Mouse (Mus musculus): ENCODE data around the gene Dgkz. TPM values are rescaled to one million over a fixed set of nuclear protein-coding genes. Genes with fewer than 3 reads are reported as not detected.

The Dgkz gene
- polyA plus RNA-seq, 1 experiment from 2014 or later, result 32.1 TPM

- Histone ChIP-seq H3K4me3 (replicated peaks; ENCODE audit: low read depth, low read length) (no peak overlapping the region), H3K4me1 (replicated peaks; ENCODE audit: insufficient read depth, low read length) (peaks cover 39% of the 10 kb centered on the region), H3K27ac (peak overlapping the region; percentile 62; the same call in 1 of the 2 replicates), H3K4me2 (ENCODE audit: low read length) (no peak overlapping the region), H3K27me3 (ENCODE audit: insufficient read depth, low read length) (no peaks in the 10 kb centered on the region), H3K9me3 (replicated peaks; ENCODE audit: low read length) (no peaks in the 10 kb centered on the region), H3K36me3 (ENCODE audit: insufficient read depth, low read length) (no peaks in the 10 kb centered on the region), H3K9ac (ENCODE audit: low read depth, low read length) (no peak overlapping the region)
- DNase-seq (ENCODE audit: low spot score), result peak; percentile 72
- TF ChIP-seq CTCF (IDR thresholded peaks at IDR 0.05; ENCODE audit: low read depth), result no peak
- ATAC-seq (replicated peaks; ENCODE audit: low FRiP score, low read depth), result peak; percentile 50; the same call in 1 of the 2 replicates
- 47% methylated on average over 11 of the region's 11 CpGs for WGBS
Observed at GRCm38 (mm10) chr2:91947397-91948150, 28.1 kb downstream of the Dgkz start.

GRCm38 (mm10) chr2:91946836-91947235 is 28.8 kb downstream of the Dgkz start:
- no peak for TF ChIP-seq CTCF (IDR thresholded peaks at IDR 0.05; ENCODE audit: low read depth)
- Histone ChIP-seq H3K4me2 (ENCODE audit: low read length) (no peak overlapping the region), H3K4me1 (replicated peaks; ENCODE audit: insufficient read depth, low read length) (peaks cover 39% of the 10 kb centered on the region), H3K27me3 (ENCODE audit: insufficient read depth, low read length) (no peaks in the 10 kb centered on the region), H3K27ac (no peak overlapping the region), H3K9me3 (replicated peaks; ENCODE audit: low read length) (no peaks in the 10 kb centered on the region), H3K36me3 (ENCODE audit: insufficient read depth, low read length) (no peaks in the 10 kb centered on the region), H3K4me3 (replicated peaks; ENCODE audit: low read depth, low read length) (no peak overlapping the region), H3K9ac (ENCODE audit: low read depth, low read length) (no peak overlapping the region)
- no peak for ATAC-seq (replicated peaks; ENCODE audit: low FRiP score, low read depth)
- 56% methylated on average over 6 of the region's 6 CpGs for WGBS
- no peak for DNase-seq (ENCODE audit: low spot score)

- 73% methylated on average over 18 of the region's 18 CpGs for WGBS
- no peak within 1 kb of the TSS for H3K4me2 ChIP-seq (ENCODE audit: low read length)
Observed at GRCm38 (mm10) chr2:91945483-91945882, 30.2 kb downstream of the Dgkz start, which contains the start of gene Gm9821. Gm9821 (plus strand) TSS chr2:91945703.

GRCm38 (mm10) chr2:91944170-91944950 is 31.3 kb downstream of the Dgkz start:
- Histone ChIP-seq H3K27me3 (ENCODE audit: insufficient read depth, low read length) (no peaks in the 10 kb centered on the region), H3K27ac (no peak overlapping the region), H3K4me2 (ENCODE audit: low read length) (no peak overlapping the region), H3K9me3 (replicated peaks; ENCODE audit: low read length) (no peaks in the 10 kb centered on the region), H3K36me3 (ENCODE audit: insufficient read depth, low read length) (peaks cover 7% of the 10 kb centered on the region; the same call in 1 of the 2 replicates), H3K4me1 (replicated peaks; ENCODE audit: insufficient read depth, low read length) (peaks cover 24% of the 10 kb centered on the region), H3K4me3 (replicated peaks; ENCODE audit: low read depth, low read length) (no peak overlapping the region), H3K9ac (ENCODE audit: low read depth, low read length) (no peak overlapping the region)
- 42% methylated on average over 13 of the region's 13 CpGs for WGBS
- DNase-seq (ENCODE audit: low spot score) (peak; percentile 80), ATAC-seq (replicated peaks; ENCODE audit: low FRiP score, low read depth) (peak; percentile 29; the same call in 1 of the 2 replicates)
- peak; percentile 95 for TF ChIP-seq CTCF (IDR thresholded peaks at IDR 0.05; ENCODE audit: low read depth)

More at GRCm38 (mm10) chr2:91945483-91945882, 30.2 kb downstream of the Dgkz start, which contains the start of gene Gm9821:
- DNase-seq (ENCODE audit: low spot score) (no peak), ATAC-seq (replicated peaks; ENCODE audit: low FRiP score, low read depth) (no peak)
- no peak for TF ChIP-seq CTCF (IDR thresholded peaks at IDR 0.05; ENCODE audit: low read depth)
- Histone ChIP-seq H3K4me1 (replicated peaks; ENCODE audit: insufficient read depth, low read length) (peaks cover 36% of the 10 kb centered on the region), H3K4me3 (replicated peaks; ENCODE audit: low read depth, low read length) (no peak within 1 kb of the TSS), H3K27ac (no peak within 1 kb of the TSS), H3K9me3 (replicated peaks; ENCODE audit: low read length) (no peaks in the 10 kb centered on the region), H3K27me3 (ENCODE audit: insufficient read depth, low read length) (no peaks in the 10 kb centered on the region), H3K36me3 (ENCODE audit: insufficient read depth, low read length) (no peaks in the 10 kb centered on the region), H3K9ac (ENCODE audit: low read depth, low read length) (no peak within 1 kb of the TSS)

GRCm38 (mm10) chr2:91942356-91942755 is 33.3 kb downstream of the Dgkz start:
- 77% methylated on average over 6 of the region's 6 CpGs for WGBS
- peak; percentile 58 for TF ChIP-seq CTCF (IDR thresholded peaks at IDR 0.05; ENCODE audit: low read depth)
- H3K4me2 ChIP-seq (ENCODE audit: low read length), result no peak overlapping the region
- H3K36me3 ChIP-seq (ENCODE audit: insufficient read depth, low read length), result peaks cover 27% of the 10 kb centered on the region
- no peak overlapping the region for H3K27ac ChIP-seq
- ATAC-seq (replicated peaks; ENCODE audit: low FRiP score, low read depth) (no peak), DNase-seq (ENCODE audit: low spot score) (no peak)
- H3K9me3 ChIP-seq (replicated peaks; ENCODE audit: low read length), result no peaks in the 10 kb centered on the region
- H3K4me1 ChIP-seq (replicated peaks; ENCODE audit: insufficient read depth, low read length), result peaks cover 6% of the 10 kb centered on the region
- H3K27me3 ChIP-seq (ENCODE audit: insufficient read depth, low read length), result no peaks in the 10 kb centered on the region
- no peak overlapping the region for H3K9ac ChIP-seq (ENCODE audit: low read depth, low read length)
- H3K4me3 ChIP-seq (replicated peaks; ENCODE audit: low read depth, low read length), result no peak overlapping the region

GRCm38 (mm10) chr2:91939303-91939935 is 36.2 kb downstream of the Dgkz start:
- TF ChIP-seq CTCF (IDR thresholded peaks at IDR 0.05; ENCODE audit: low read depth), result no peak
- Histone ChIP-seq H3K4me3 (replicated peaks; ENCODE audit: low read depth, low read length) (no peak overlapping the region), H3K4me2 (ENCODE audit: low read length) (no peak overlapping the region), H3K4me1 (replicated peaks; ENCODE audit: insufficient read depth, low read length) (peaks cover 2% of the 10 kb centered on the region; the same call in 1 of the 2 replicates), H3K9ac (ENCODE audit: low read depth, low read length) (no peak overlapping the region), H3K27me3 (ENCODE audit: insufficient read depth, low read length) (no peaks in the 10 kb centered on the region), H3K9me3 (replicated peaks; ENCODE audit: low read length) (no peaks in the 10 kb centered on the region), H3K36me3 (ENCODE audit: insufficient read depth, low read length) (peaks cover 54% of the 10 kb centered on the region), H3K27ac (no peak overlapping the region)
- whole genome bisulfite sequencing, result 83% methylated on average over 15 of the region's 15 CpGs
- ATAC-seq (replicated peaks; ENCODE audit: low FRiP score, low read depth) (0 out of 2 replicates have a peak, but pooled peaks have one; percentile 12), DNase-seq (ENCODE audit: low spot score) (no peak)

All from kidney, postnatal 0 days (tissue).